Mouse (Mus musculus): ENCODE results near the gene Tbc1d22b.

- TF ChIP-seq HCFC1 (IDR thresholded peaks at IDR 0.05; ENCODE audit: low read depth, low read length) = no peak
- TF ChIP-seq MAFK (IDR thresholded peaks at IDR 0.05; ENCODE audit: borderline replicate concordance, low read depth, low read length) = no peak
- no peak for TF ChIP-seq MAZ (IDR thresholded peaks at IDR 0.05; ENCODE audit: low read depth, low read length)
- TF ChIP-seq E2F4 (IDR thresholded peaks at IDR 0.05; ENCODE audit: borderline replicate concordance, low read depth, low read length) = no peak
Measured at GRCm38 (mm10) chr17:29596771-29597132, 47.2 kb downstream of the Tbc1d22b start.

Data from MEL (cell line).